Mouse (Mus musculus) spleen, embryonic (tissue): ENCODE results near the gene Adamts2.

ENCODE experiments used
- CTCF ChIA-PET: fragments of 350-600 bp; sonication (Branson Sonifier 250); formaldehyde crosslinking; loops from one replicate; lab custom pipeline; 2022; lab: Charles Lee

The Adamts2 gene

DNA sequence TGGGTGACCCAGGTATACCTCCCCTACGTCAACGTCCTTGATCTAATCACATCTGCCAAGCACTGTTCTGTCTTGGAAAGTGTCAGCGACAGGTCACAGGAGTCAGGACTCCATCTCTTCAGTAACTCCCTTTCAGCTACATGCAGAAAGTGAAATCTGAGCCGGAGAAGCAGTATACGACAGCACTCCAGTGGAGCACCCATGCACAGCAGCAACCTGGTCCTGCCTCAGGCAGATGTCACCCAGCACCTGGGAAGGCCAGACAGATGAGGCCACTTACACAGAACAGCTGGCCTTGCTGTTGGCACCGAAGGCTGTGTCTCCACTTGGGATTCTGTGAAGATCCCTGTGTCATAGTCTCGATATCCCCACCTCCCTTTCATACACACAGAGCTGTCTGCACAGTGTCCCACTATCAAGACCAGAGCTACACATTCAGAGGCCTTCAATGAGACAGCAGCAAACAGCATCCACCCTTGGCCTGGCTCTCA is 70.0 kb downstream of the Adamts2 start:
- CTCF ChIA-PET = no interaction called here

DNA sequence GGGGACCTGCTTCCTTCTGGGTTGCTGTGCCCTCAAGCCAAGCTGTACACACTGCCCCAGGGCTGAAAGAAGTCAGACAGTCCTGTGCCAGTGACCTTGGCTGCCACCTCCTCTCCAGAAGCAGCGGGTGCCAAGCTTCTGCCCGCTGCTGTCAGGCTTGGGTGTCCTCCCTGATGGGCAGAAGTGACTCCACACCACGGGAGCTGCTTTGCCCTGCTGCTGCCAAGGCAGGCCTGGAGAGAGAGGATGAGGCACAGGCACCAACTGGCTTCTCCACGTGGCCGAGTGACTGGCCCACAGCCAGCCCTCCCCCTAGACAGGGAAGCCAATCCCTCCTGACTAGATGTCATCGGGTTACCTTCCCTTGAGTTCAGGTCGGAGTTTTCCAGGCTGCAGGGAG is 71.0 kb downstream of the Adamts2 start:
- CTCF ChIA-PET = no interaction called here

DNA sequence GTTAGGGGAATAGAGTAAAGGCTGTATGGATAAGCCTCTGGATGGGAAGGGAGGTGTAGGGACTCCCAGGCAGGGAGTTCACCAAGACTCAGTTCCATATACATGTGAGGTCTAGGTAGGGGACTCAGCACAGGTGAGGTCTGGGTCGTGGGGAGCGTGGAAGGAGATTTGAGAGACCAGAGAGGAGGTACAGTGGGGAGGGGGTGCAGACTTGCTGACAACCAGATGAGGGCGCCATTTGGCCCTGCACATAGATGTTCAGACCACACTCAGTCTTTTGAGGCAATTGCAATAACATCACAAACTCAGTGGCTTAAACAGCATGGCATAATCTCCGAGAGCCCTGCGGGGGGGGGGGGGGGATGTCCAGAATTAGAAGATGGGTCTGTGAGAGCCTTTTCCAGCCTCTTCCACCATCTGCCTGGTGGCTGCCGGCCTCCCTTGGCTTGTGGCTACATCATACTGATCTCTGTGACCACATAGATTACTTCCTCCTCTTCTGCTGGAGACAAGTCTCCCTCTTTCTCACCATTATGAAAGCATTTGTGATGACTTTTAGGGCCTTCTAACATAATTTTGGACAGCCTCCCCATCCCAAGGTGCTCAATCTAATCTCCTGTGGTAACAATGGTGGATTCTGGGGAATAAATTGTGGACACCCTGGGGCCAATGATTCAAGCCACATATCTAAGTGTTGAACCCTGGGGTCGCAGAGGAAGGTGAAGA is 71.8 kb downstream of the Adamts2 start:
- CTCF ChIA-PET = no interaction called here

DNA sequence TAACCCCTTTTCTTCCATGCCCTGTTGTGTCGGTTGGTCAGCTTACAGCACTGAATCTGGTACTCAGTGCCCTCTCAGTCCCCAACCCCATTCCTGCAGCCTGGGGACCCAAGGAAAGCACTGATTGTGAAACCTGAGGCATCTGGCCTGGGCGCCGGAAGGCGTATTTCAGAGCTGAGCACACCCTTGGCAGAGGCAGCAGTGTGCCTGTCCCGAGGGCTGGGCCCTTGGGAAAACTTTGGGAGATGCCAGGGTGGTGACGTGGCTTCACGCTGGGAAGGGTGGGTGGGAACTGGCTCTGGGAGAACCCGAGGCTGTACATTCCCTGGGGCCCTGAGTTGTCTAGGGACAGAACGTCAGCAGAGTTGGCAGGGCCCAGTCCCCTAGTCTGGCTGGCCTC is 72.5 kb downstream of the Adamts2 start:
- CTCF ChIA-PET = interaction anchor here (0.7 kb wide), 1 partner anchor 486 kb away, joined by 3 read pairs; no protein-coding TSS in a partner anchor

DNA sequence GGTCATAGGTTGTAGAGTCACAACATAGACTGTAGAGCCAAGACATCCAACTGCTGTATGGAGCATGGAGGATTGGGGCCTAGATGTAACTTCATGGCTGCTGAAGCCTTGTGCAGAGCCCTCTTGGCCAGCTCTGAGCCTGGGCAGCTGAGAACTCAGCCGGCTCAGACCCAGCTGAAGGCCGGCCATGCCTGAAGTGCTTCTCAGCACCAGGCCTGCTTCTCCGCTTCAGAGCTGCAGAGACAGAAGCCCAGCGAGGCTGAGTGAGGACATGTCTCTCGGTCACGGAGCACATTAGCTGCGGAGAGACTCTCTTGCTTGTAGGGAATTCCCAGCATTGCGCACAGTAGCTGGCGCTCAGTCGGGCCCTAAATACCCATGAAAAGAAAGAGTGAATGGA is 76.8 kb downstream of the Adamts2 start:
- CTCF ChIA-PET = no interaction called here

DNA sequence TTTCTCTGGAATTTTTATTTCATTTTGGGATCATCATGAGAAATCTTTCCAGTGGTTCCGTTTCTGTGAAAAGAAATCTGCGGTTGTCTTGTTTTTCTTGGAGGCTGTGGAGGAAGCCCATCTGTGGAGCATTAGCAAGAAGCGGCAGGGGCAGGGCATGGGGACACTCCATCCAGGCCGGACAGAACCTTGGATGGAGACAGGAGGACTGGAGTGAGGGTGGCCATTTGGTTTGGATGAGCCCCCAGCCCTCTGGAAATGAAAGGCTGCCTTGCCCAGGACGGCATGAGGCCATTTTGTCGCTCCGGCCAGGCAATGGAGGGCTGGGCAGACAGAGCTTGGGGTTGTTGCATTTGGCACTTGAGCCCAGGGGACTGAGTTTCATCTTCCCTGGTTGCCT is 80.1 kb downstream of the Adamts2 start:
- CTCF ChIA-PET = no interaction called here

DNA sequence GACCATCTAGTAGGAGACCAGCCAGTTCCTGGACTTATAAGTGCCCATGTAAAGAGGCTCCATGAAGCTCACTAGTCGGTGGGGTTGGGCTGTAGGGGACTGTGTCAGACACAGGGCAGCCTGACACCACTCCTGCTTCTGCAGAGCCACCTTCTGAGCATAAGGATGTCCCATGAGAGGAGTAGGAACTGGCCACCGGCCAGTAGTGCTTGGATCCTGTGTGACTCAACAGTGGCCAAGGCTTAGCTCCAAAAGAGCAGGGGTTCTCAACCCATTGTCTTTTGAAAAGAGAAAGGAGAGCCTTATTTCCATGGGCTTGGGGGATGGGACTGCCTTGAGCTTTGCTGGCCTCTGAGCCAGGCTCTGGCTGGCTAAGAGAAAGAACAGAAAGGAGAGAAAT is 81.9 kb downstream of the Adamts2 start:
- CTCF ChIA-PET = no interaction called here

DNA sequence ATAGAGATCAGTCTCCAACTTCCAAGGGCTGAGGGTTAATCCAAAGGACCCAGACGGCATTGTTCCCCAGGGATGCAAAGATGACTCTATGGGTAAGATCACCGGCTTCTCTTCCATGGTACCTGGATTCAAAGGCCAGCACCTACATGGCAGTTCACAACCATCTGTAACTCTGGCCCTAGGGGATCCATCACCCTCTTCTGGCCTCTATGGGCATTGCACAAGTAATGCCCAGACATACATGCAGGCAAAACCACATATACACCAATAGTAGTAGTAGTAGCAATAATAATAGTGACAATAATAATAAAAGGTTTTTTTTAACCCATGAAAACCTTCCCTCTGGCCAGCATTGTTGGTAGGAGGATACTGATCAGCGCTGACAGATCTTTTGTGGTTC is 86.7 kb downstream of the Adamts2 start:
- CTCF ChIA-PET = no interaction called here

DNA sequence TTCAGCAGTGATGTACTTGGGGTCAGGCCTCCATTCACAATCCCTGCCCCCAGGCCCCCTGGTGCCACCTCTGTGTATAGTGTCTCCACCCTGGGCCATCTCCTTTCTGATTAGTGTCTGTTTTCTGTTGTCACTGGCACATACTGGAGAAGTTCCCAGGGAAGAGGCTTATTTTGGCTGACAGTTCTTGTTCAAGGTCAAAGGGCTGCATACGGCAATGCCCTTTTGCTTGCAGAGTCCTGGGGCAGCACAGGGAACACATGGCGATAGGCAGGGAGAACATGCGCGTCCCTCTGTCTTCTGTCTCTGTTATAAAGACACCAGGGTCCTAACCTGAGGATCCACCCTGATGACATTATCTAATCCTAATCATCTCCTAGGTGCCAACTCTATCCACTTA is 87.8 kb downstream of the Adamts2 start:
- CTCF ChIA-PET = no interaction called here

DNA sequence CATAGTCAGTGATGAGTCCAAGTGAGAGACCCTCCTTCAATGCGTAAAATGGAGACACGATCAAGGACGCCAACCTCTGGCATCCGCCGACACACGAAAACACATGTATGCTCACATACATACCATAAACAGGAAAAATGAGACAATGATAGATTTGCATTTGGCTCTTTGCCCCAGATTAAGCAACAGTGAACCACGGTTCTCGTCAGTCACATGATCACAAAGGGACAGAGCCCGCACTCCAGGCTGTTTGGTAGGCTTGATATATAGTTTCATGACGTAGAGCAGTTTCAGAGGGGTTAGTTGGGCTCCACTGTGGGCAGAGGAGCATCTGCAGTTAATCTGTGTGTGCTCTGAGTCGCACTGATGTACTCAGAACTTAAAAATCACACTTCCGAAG is 98.1 kb downstream of the Adamts2 start:
- CTCF ChIA-PET = no interaction called here

DNA sequence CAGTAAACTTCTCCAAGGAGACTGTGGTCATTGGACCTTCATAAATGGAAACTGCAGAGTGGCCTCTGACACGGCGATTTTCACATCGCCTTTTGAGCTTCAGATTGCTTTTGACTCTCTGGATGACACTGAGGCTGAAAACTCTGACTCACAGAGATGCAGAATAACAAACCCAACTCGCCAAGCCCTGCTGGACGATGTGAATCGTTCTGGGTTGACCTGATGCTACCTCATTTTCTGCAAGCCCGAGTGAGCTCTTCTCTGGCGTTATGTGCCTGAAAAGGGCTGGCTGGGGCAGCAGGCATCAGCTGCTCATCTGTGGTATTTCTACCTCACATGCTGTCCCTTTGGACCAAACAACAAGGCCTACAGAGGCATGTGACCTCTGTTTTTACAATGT is 98.6 kb downstream of the Adamts2 start:
- CTCF ChIA-PET = no interaction called here

DNA sequence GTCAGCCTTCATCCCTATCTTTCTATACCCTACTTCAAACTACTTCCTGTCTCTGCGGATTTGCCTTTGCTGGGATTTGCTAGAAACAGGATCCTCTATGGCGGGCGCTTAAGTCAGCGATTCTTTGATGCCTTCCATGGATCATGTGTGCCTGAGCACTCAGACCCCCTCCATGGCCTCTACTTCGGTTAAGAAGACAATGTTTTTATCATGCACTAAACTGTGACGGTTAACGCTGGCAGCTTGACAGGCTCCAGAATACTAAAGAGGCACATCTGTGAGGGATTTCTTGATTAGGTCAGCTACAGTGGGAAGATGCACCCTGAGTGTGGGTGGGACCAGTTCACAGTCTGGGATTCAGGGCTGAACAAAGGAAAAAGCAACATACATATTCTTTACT is 101.5 kb downstream of the Adamts2 start:
- CTCF ChIA-PET = no interaction called here

DNA sequence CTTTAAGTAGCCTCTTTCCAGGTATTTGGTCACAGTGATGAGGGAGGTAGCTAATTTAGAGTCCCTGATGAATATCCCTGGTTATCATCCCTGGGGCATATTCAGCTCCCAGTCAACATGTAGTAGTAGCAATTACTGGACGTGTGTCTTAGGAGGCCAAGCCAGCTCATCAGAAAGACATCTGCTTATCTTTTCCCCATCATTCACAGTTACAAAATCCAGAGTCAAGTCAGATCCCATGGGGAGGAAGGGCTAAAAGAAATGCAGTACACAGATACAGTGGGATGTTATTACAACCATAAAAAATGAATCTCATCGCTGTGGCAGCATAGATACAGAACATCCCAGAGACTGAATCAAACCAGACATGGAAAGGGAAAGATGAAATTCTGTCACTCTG is 102.6 kb downstream of the Adamts2 start:
- CTCF ChIA-PET = no interaction called here

DNA sequence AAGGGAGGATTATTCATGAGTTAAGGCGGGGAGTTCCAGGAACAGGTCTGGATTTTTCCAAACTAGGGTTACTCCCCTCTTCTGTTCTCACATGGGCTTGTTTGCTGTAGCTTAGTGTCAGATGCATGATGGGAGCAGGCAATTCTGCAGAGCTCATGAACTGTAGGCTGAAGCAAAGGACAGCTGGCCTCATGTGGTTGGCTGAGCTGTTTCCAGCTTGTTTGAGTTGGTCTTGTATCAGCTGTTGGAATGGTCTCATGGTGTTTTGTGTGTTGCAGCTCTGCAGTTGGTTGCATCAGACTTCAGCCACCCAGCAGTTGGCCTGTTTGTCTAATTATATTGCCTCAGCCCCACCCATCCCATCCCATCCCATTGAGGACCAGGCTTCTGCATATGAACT is 105.4 kb downstream of the Adamts2 start:
- CTCF ChIA-PET = no interaction called here

DNA sequence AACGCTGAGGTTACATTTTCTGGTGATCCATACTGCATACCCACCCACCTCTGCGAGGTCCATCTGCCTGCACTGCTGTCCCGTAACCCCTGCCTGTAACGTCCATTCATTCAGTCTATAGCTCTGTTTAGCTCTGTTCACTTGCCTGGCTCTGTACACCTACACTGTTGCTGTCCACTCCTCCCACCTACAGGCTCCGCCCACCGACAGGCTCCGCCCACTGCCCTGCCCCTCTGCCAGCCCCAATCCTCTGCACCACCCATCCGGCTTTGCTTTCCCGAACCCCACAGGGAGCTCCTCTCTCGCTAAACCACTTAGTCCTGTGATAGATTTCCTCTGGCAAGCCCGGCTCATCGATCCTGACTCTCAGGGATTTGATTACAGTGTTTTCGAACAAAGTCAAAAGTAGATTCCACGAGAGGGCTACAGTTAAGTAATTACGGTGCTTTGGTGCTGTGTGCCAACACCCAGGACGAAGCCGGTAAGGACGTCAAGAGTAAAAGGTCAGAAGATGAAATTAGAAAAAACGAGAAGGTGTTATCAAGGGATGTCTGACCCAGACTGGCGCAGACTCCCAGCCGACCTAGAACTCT is 111.8 kb downstream of the Adamts2 start:
- CTCF ChIA-PET = no interaction called here

DNA sequence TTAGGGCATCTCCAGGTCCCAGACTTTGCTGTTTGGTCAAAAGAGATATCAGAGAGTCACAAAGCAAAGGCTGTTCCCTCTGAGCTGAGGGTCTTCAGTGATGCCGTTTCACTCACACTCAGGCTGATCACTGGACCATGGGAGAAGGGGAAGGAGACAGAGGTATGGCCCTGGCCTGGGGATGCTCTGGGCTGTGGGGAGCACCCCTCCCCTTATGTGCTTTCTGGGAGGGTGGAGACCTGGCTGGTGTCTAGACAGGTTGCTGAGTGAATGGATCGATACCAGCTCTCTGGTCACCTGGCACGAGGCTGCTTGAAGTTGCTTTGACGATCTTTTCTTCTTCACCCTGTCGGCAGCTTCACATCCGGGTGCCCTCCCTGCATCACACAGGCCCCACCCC is 113.2 kb downstream of the Adamts2 start:
- CTCF ChIA-PET = no interaction called here

DNA sequence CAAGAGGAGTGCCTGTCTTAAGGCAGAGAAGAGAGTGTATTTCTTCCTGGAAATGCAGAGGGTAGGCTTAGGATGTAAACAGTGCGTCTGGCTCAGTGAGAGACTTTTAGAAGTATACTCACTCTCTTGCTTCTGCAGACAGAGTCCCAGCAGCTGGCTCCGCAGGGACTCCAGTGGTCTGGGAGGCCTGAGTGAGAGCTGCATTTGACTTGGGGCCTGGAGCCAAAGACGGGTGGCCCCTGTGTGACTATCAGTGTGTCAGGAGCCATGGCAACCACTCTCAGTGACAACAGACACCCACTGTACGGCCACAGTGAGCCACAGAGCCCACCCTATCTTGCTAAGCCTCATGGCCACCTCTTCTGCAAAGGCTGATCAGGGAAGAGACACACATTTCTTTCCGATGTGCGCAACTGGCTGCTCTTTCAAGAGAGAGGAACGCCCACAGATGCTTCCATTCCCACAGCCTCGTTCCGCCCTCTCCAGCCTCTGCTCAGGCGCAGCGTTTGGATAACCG is 115.6 kb downstream of the Adamts2 start:
- CTCF ChIA-PET = no interaction called here

DNA sequence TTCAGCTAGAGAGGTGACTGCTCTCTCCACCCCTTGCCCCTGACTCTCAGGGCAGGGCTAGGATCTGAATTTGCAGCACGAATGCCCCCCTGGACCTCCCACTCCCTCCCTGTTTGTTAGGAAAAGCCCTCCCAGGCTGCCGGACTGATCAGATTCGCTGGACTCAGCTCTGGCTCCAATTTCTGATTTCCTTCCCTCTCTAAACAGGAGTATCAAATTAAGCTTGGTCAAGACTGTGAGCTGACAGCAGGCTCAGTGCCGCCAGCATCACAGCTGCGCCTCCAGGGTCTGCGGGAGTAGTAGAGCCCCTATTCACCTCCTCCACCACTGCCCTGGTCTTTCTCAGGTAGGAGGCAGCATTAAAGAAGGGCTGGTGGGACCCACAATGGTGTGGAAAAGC is 117.0 kb downstream of the Adamts2 start:
- CTCF ChIA-PET = no interaction called here

DNA sequence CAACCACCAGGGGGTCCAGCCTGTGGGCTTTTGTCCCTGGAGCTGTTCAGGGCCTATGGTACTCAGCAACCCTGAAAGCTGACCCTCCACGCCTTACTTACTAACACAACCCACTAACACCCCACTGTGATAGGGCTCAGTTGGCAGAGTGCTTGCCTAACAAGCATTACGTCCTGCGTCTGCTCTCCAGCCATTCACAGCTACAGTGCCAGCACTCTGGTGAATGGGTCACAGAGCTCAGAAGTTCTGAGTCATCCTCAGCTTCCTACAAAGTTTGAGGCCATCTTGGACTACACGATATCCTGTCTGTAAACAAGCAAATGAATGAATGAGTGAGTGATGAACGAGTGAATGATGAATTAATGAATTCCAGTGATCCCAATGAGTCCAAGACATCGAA is 118.5 kb downstream of the Adamts2 start:
- CTCF ChIA-PET = no interaction called here

DNA sequence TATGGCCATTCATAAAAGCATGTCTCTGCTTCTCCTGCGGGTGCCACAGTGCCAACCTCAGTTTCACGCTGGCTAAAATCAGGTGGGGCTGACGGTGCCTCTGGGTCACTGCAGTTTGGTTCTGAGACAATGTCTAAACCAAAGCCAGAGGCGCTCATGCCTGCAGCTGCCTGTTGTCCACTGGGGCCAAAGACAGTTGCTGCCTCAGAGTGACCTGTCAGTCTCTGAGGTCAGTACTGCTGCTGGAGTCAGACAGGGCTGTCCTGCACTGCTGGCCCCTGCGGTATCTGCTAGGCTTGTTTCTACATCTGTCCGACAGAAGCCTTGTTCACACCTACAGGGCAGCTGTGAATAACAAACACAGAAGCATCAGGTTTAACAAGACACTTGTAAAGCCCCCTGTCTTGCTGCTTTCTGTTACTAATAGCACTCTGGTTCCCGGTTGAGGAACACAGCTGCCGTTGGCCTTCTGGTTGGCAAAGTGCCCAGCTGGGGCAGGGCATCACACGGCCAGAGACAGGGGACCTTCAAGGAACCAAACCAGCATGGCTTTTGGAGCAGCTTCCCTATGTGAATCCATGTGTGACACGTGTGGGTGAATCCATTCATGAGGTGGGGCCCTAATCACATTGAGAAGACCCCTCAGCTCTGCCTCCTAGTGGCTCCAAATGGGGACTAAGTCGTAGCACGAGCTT is 119.1 kb downstream of the Adamts2 start:
- CTCF ChIA-PET = no interaction called here

DNA sequence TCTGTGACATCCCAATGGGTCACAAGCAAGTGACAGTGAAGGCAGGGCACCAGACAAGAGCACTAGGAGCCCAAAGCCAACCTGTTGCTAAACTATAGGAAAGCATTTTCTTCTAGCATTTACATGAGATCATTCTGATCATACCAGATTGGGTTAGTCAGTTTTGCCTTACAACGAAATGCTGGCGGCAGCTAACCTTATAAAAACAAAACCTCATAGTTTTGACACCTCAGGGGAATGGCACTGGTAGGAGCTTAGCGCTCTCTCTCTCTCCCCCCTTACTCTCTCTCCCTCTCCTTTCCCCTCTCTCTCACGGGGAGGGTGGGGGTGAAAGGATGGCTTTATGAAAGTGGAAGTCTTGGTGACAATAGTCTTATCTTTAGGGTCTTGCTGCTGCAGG is 123.7 kb downstream of the Adamts2 start:
- CTCF ChIA-PET = no interaction called here

DNA sequence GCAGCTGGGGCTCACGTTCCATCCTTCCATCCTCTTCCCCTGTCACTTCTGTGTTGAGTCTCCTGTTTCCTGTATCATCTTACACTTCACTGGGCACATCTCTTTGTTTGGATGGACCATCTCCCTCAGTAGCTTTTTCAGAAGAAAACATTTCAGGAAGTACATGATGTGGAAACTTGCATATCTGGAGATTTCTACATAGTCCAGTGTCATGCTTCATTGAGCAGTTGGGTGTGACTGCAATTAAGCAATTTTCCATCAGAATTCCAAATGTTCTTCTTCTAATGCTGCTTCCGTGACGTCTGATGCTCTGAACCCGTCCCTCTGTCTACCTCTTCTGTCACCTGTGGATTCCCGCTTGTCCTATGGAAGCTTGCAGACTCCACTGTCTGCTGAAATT is 124.2 kb downstream of the Adamts2 start:
- CTCF ChIA-PET = no interaction called here

DNA sequence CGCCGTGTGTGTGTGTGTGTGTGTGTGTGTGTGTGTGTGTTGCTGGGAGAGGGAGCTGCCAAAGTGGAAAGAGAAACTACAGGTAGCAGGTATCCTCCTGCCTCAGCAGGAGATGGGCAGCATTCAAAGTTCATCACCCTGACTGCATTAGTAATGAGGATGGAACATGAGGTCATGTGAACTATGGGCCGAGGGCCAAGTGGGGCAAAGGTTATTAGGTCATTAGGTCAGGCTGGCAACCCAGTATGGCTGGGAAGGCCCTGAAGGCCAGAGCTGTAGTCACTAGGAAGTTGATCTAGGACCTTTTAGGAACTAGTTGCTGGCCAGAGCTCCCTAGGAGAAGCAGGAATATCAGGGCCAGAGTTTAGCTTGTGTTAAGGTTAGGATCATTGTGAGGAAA is 131.3 kb downstream of the Adamts2 start:
- CTCF ChIA-PET = no interaction called here
